Mouse (Mus musculus): ENCODE measurements at regions not wholly inside any gene's neighbourhood (a gene's known extent, or its start where the extent isn't known, plus 50 kb on each side); places are given as distances from the start of the nearest gene placed in this dataset.

DNA sequence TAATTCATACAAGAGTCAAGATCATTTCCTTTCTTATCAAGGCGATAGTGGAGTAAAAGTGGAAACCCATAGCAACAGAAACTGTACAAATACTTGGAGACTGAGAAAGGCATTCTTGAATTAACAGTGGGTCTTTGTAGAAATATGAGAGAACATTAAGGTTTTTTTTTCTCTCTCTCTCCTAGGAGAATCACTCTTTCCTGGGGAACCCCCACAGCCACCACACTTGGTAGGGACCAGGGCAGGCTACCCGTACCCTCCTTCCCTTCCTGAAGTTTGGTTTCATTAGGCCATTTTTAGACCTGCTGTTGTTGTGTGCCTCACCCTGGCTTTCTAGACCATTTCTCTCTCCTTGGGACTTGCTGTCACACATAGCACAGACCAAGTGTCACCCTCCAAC is 229.9 kb downstream of the Brinp2 start:
- Histone ChIP-seq H3K36me3 (no peaks in the 10 kb centered on the region), H3K4me3 (no peak overlapping the region), H3K4me1 (replicated peaks) (no peaks in the 10 kb centered on the region), H3K9me3 (no peaks in the 10 kb centered on the region), H3K27me3 (no peaks in the 10 kb centered on the region), H3K4me2 (no peak overlapping the region), H3K27ac (no peak overlapping the region), H3K9ac (no peak overlapping the region)
- 83% methylated on average over 2 of the region's 2 CpGs for WGBS
- no peak for ATAC-seq (ENCODE audit: low FRiP score)

DNA sequence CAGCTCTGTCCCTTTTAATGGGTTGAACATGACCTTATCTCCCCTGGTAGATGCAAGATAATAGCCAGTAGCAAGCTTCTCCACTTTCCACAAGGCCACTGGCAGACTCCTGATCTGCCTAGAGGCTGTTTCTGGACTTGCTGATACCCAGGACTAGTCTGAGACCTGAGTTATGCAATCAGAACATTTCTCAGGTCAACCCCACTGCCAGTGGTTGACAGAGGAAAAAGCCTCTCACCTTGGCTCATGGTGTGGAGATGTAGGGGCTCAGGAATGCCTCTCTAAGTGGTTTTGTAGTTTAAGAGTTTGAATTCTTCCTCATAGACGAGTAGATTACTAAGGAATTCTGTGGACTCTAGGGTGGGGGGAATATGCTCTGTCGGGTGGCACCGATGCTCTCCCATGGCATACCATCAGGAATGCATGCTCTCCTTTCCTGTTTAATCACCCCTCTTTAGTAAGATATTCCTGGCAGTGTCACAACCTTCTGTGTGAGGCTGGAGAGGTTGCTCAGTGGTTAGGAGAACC is 226.8 kb downstream of the Brinp2 start:
- 91% methylated on average over 3 of the region's 3 CpGs for WGBS

DNA sequence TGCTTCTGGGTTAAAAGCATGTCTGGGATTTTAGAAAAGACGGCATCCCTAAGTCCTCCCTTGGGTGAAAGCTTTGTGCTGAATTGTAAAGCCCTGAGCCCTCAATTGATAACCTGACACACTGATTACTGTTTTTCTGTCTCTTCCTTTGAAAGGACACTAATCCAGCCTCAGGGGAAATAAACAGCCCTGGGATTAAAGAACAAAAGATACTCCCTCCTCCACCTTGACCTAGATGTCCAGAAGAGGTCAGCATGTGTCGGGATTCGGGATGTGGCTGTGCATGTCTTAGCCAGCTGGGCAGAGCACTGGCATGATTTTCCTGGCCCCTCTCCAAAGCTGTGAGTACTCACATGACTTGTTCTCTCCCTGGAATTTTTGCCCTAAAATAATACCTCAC is 208.6 kb downstream of the Brinp2 start:
- peak overlapping the region; percentile 10; the same call in 1 of the 2 replicates for H3K27ac ChIP-seq
- no peak overlapping the region for H3K9ac ChIP-seq
- H3K4me2 ChIP-seq: no peak overlapping the region
- no peak overlapping the region for H3K4me3 ChIP-seq
- 0 out of 2 replicates have a peak, but pooled peaks have one; percentile 61 for ATAC-seq (ENCODE audit: low FRiP score)
- no peaks in the 10 kb centered on the region for H3K36me3 ChIP-seq
- H3K9me3 ChIP-seq: no peaks in the 10 kb centered on the region
- WGBS: 6% methylated on average over 3 of the region's 3 CpGs
- H3K27me3 ChIP-seq: no peaks in the 10 kb centered on the region
- H3K4me1 ChIP-seq (replicated peaks): peaks cover 7% of the 10 kb centered on the region

More for the DNA sequence above, 226.8 kb downstream of the Brinp2 start:
- Histone ChIP-seq H3K9ac (no peak overlapping the region), H3K4me3 (no peak overlapping the region), H3K27me3 (no peaks in the 10 kb centered on the region), H3K4me1 (replicated peaks) (no peaks in the 10 kb centered on the region), H3K27ac (no peak overlapping the region), H3K4me2 (no peak overlapping the region), H3K9me3 (no peaks in the 10 kb centered on the region), H3K36me3 (no peaks in the 10 kb centered on the region)
- no peak for ATAC-seq (ENCODE audit: low FRiP score)

- no peak for ATAC-seq (ENCODE audit: low FRiP score)
- Histone ChIP-seq H3K9ac (no peak overlapping the region), H3K4me1 (replicated peaks) (peaks cover 7% of the 10 kb centered on the region), H3K4me2 (no peak overlapping the region), H3K27ac (0 out of 2 replicates have a peak overlapping the region, but pooled peaks have one; percentile 15), H3K36me3 (no peaks in the 10 kb centered on the region), H3K9me3 (no peaks in the 10 kb centered on the region), H3K27me3 (no peaks in the 10 kb centered on the region), H3K4me3 (no peak overlapping the region)
- WGBS: 55% methylated on average over 5 of the region's 5 CpGs
Measured at GRCm38 (mm10) chr1:158148035-158148434, 208.1 kb downstream of the Brinp2 start.

- peak; percentile 49; the same call in 1 of the 2 replicates for ATAC-seq (ENCODE audit: low FRiP score)
- Histone ChIP-seq H3K27ac (peak overlapping the region; percentile 13; the same call in 1 of the 2 replicates), H3K9me3 (no peaks in the 10 kb centered on the region), H3K4me1 (replicated peaks) (peaks cover 11% of the 10 kb centered on the region), H3K27me3 (no peaks in the 10 kb centered on the region), H3K9ac (no peak overlapping the region), H3K4me3 (no peak overlapping the region), H3K36me3 (no peaks in the 10 kb centered on the region), H3K4me2 (no peak overlapping the region)
- WGBS: 49% methylated on average over 2 of the region's 2 CpGs
Measured at GRCm38 (mm10) chr1:158161111-158161510, 195.0 kb downstream of the Brinp2 start.

GRCm38 (mm10) chr1:158161533-158161932 is 194.6 kb downstream of the Brinp2 start:
- 16% methylated on average over 6 of the region's 6 CpGs for WGBS
- Histone ChIP-seq H3K27ac (peak overlapping the region; percentile 13; the same call in 1 of the 2 replicates), H3K4me2 (no peak overlapping the region), H3K9me3 (no peaks in the 10 kb centered on the region), H3K36me3 (no peaks in the 10 kb centered on the region), H3K4me1 (replicated peaks) (peaks cover 11% of the 10 kb centered on the region), H3K27me3 (no peaks in the 10 kb centered on the region), H3K9ac (no peak overlapping the region), H3K4me3 (no peak overlapping the region)
- peak; percentile 86 for ATAC-seq (ENCODE audit: low FRiP score)

GRCm38 (mm10) chr1:158163411-158163810 is 192.7 kb downstream of the Brinp2 start:
- no peak overlapping the region for H3K4me2 ChIP-seq

GRCm38 (mm10) chr1:158170006-158170405 is 186.1 kb downstream of the Brinp2 start:
- Histone ChIP-seq H3K27me3 (no peaks in the 10 kb centered on the region), H3K36me3 (no peaks in the 10 kb centered on the region), H3K9ac (no peak overlapping the region), H3K4me2 (no peak overlapping the region), H3K27ac (no peak overlapping the region), H3K4me1 (replicated peaks) (no peaks in the 10 kb centered on the region), H3K9me3 (no peaks in the 10 kb centered on the region), H3K4me3 (no peak overlapping the region)
- 57% methylated on average over 3 of the region's 3 CpGs for WGBS
- ATAC-seq (ENCODE audit: low FRiP score): no peak

More at GRCm38 (mm10) chr1:158163411-158163810, 192.7 kb downstream of the Brinp2 start:
- Histone ChIP-seq H3K36me3 (no peaks in the 10 kb centered on the region), H3K27me3 (no peaks in the 10 kb centered on the region), H3K9ac (no peak overlapping the region), H3K9me3 (no peaks in the 10 kb centered on the region), H3K27ac (no peak overlapping the region), H3K4me3 (no peak overlapping the region), H3K4me1 (replicated peaks) (peaks cover 11% of the 10 kb centered on the region)
- ATAC-seq (ENCODE audit: low FRiP score): no peak

GRCm38 (mm10) chr1:158180095-158180494 is 176.0 kb downstream of the Brinp2 start:
- 66% methylated on average over 4 of the region's 4 CpGs for WGBS
- no peak overlapping the region for H3K27ac ChIP-seq
- no peaks in the 10 kb centered on the region for H3K9me3 ChIP-seq
- ATAC-seq (ENCODE audit: low FRiP score): no peak
- H3K4me3 ChIP-seq: no peak overlapping the region
- no peaks in the 10 kb centered on the region for H3K36me3 ChIP-seq
- no peaks in the 10 kb centered on the region for H3K27me3 ChIP-seq
- H3K9ac ChIP-seq: no peak overlapping the region
- no peaks in the 10 kb centered on the region for H3K4me1 ChIP-seq (replicated peaks)
- H3K4me2 ChIP-seq: no peak overlapping the region

GRCm38 (mm10) chr1:158181296-158181695 is 174.8 kb downstream of the Brinp2 start:
- H3K4me1 ChIP-seq (replicated peaks): no peaks in the 10 kb centered on the region
- H3K4me3 ChIP-seq: no peak overlapping the region
- H3K27ac ChIP-seq: no peak overlapping the region
- no peak overlapping the region for H3K4me2 ChIP-seq
- H3K27me3 ChIP-seq: no peaks in the 10 kb centered on the region
- no peak for ATAC-seq (ENCODE audit: low FRiP score)
- 89% methylated on average over 1 of the region's 1 CpGs for WGBS
- no peaks in the 10 kb centered on the region for H3K36me3 ChIP-seq
- H3K9ac ChIP-seq: no peak overlapping the region
- H3K9me3 ChIP-seq: no peaks in the 10 kb centered on the region

DNA sequence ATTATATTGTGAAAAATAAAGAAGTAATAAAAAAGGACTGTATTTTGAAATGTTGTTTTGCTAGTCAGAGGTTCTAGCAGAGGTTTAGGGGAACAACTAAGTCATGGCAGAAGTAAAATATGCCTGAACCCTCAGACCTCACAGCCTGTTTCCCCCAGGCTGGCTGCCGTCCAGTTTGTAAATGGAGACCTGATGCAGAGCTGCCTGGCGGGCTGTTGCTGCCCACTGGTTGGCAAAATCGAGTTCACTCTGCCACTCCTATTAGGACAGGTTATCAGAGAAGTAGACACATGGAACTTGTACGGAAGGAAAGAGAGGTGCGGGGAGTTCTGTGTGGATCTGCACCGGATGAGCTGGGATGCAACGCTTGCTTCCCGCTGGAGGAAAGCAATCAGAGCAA is 168.5 kb downstream of the Brinp2 start:
- 77% methylated on average over 8 of the region's 8 CpGs for WGBS
- no peak for ATAC-seq (ENCODE audit: low FRiP score)
- H3K36me3 ChIP-seq: no peaks in the 10 kb centered on the region
- 0 out of 2 replicates have a peak, but pooled peaks cover 3% of the 10 kb centered on the region for H3K4me1 ChIP-seq (replicated peaks)
- H3K4me3 ChIP-seq: no peak overlapping the region
- no peaks in the 10 kb centered on the region for H3K27me3 ChIP-seq
- no peaks in the 10 kb centered on the region for H3K9me3 ChIP-seq
- no peak overlapping the region for H3K4me2 ChIP-seq
- H3K27ac ChIP-seq: no peak overlapping the region
- H3K9ac ChIP-seq: no peak overlapping the region

DNA sequence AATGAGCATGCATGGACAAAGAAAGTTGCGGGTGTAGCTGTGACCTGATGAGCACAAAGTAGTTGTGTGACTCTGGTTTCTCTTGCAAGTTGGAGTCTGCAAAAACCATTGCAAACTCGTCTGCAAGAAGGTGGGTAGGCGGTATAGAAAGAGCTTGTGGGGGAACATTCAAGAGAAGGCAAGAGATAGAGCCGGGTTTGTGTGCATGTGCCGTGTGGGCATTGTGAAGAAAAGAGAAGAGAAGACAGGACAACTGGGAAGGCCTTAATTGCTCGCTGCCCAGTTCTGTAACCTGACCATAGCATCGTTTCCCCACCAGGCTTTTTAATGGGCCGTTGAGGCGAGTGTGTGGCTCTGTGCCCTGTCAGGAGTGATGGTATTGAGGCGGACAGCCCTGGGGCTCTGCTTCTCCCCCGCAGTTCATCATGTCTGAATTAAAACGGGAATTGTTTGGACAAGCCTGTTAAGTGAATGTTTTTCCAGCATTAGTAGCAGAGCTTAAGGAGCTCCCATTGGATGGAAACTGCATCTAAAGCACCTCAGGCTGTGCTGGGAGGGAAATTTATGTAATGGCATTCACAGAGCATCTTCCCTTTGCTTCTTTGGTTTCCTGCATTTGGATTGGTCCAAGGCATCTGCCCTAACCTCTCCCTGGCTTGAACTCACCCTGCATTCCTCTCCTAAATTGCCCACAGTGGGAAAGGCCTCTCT is 163.1 kb downstream of the Brinp2 start:
- Histone ChIP-seq H3K9me3 (no peaks in the 10 kb centered on the region), H3K27ac (no peak overlapping the region), H3K4me3 (no peak overlapping the region), H3K9ac (no peak overlapping the region), H3K27me3 (no peaks in the 10 kb centered on the region), H3K4me1 (replicated peaks) (peaks cover 14% of the 10 kb centered on the region), H3K4me2 (no peak overlapping the region), H3K36me3 (no peaks in the 10 kb centered on the region)
- no peak for ATAC-seq (ENCODE audit: low FRiP score)
- 54% methylated on average over 12 of the region's 12 CpGs for WGBS
